Mouse (Mus musculus): ENCODE data around the gene Myo1b.

- TF ChIP-seq GATA1 (IDR thresholded peaks at IDR 0.05; ENCODE audit: low read length) (no peak), TAL1 (IDR thresholded peaks at IDR 0.05; ENCODE audit: low read length) (no peak)
Observed at GRCm38 (mm10) chr1:51753621-51754020, 162.2 kb downstream of the Myo1b start.
